Mouse (Mus musculus) splenic B cell, adult 2 months (primary cell): Measurements from ENCODE around the gene Map2k4.
A peak's percentile ranks its signal among the peaks of the same experiment; 100 is the strongest.

ENCODE experiments used
- DNase-seq: peaks from one replicate; pipeline ENCODE4 v3.0.0-alpha.2; 2011; ENCODE audit warnings: low read depth, low spot score
- H3K27me3 ChIP-seq: 2 replicates; pipeline ENCODE4 v1.6.1; 2012; ENCODE audit warnings: mild to moderate bottlenecking, low read length, moderate library complexity, mixed read lengths; ENCODE audit not compliant: control insufficient read depth, poor library complexity, insufficient read depth, severe bottlenecking
- H3K36me3 ChIP-seq: 2 replicates; pipeline ENCODE4 v1.6.1; 2012; ENCODE audit warnings: mild to moderate bottlenecking, low read length, moderate library complexity, mixed read lengths; ENCODE audit not compliant: control insufficient read depth, poor library complexity, insufficient read depth, severe bottlenecking

The Map2k4 gene

GRCm38 (mm10) chr11:65712754-65713306 is 75.3 kb downstream of the Map2k4 start:
- Histone ChIP-seq H3K27me3 (no peaks in the 10 kb centered on the region), H3K36me3 (peaks cover 3% of the 10 kb centered on the region)
- DNase-seq = no peak

- H3K27me3 ChIP-seq = no peaks in the 10 kb centered on the region
- no peak for DNase-seq
- H3K36me3 ChIP-seq = peaks cover 4% of the 10 kb centered on the region; the same call in 1 of the 2 replicates
Observed at GRCm38 (mm10) chr11:65706784-65707183, 81.3 kb downstream of the Map2k4 start.

- Histone ChIP-seq H3K36me3 (peaks cover 4% of the 10 kb centered on the region; the same call in 1 of the 2 replicates), H3K27me3 (no peaks in the 10 kb centered on the region)
- DNase-seq = no peak
Observed at GRCm38 (mm10) chr11:65706176-65706575, 81.9 kb downstream of the Map2k4 start.

- peak; percentile 52 for DNase-seq
- Histone ChIP-seq H3K27me3 (no peaks in the 10 kb centered on the region), H3K36me3 (peaks cover 4% of the 10 kb centered on the region; the same call in 1 of the 2 replicates)
Observed at GRCm38 (mm10) chr11:65704861-65705260, 83.2 kb downstream of the Map2k4 start.

GRCm38 (mm10) chr11:65678824-65679402 is 109.2 kb downstream of the Map2k4 start:
- Histone ChIP-seq H3K36me3 (no peaks in the 10 kb centered on the region), H3K27me3 (no peaks in the 10 kb centered on the region)
- DNase-seq = no peak

GRCm38 (mm10) chr11:65667348-65667969 is 120.6 kb downstream of the Map2k4 start:
- no peak for DNase-seq
- Histone ChIP-seq H3K36me3 (no peaks in the 10 kb centered on the region), H3K27me3 (no peaks in the 10 kb centered on the region)

GRCm38 (mm10) chr11:65664903-65665302 is 123.2 kb downstream of the Map2k4 start:
- no peak for DNase-seq
- Histone ChIP-seq H3K27me3 (no peaks in the 10 kb centered on the region), H3K36me3 (no peaks in the 10 kb centered on the region)

- no peaks in the 10 kb centered on the region for H3K36me3 ChIP-seq
- no peaks in the 10 kb centered on the region for H3K27me3 ChIP-seq
- no peak for DNase-seq
Observed at GRCm38 (mm10) chr11:65661790-65662522, 126.1 kb downstream of the Map2k4 start.

- no peaks in the 10 kb centered on the region for H3K27me3 ChIP-seq
- no peaks in the 10 kb centered on the region for H3K36me3 ChIP-seq
- DNase-seq = no peak
Observed at GRCm38 (mm10) chr11:65653932-65654331, 134.2 kb downstream of the Map2k4 start.

- Histone ChIP-seq H3K27me3 (no peaks in the 10 kb centered on the region), H3K36me3 (no peaks in the 10 kb centered on the region)
- DNase-seq = no peak
Observed at GRCm38 (mm10) chr11:65651426-65651825, 136.7 kb downstream of the Map2k4 start.

- H3K27me3 ChIP-seq = no peaks in the 10 kb centered on the region
- no peak for DNase-seq
- H3K36me3 ChIP-seq = no peaks in the 10 kb centered on the region
Observed at GRCm38 (mm10) chr11:65649956-65650715, 138.0 kb downstream of the Map2k4 start.

- Histone ChIP-seq H3K27me3 (no peaks in the 10 kb centered on the region), H3K36me3 (no peaks in the 10 kb centered on the region)
- DNase-seq = no peak
Observed at GRCm38 (mm10) chr11:65649469-65649868, 138.6 kb downstream of the Map2k4 start.

- Histone ChIP-seq H3K36me3 (no peaks in the 10 kb centered on the region), H3K27me3 (no peaks in the 10 kb centered on the region)
- DNase-seq = no peak
Observed at GRCm38 (mm10) chr11:65646314-65646713, 141.8 kb downstream of the Map2k4 start.

- Histone ChIP-seq H3K36me3 (no peaks in the 10 kb centered on the region), H3K27me3 (no peaks in the 10 kb centered on the region)
- DNase-seq = no peak
Observed at GRCm38 (mm10) chr11:65644539-65644938, 143.6 kb downstream of the Map2k4 start.
